Mouse (Mus musculus) liver, embryonic 14.5 days (tissue): ENCODE data around the gene Sirt4.
"Not testable (repeated sequence)": the region's sequence is repeated elsewhere in the genome, so short reads cannot be mapped to it uniquely, and the experiment has no call there.

Source experiments
- CTCF ChIP-seq: IDR thresholded peaks from 2 replicates; pipeline ENCODE4 v1.5.1; 2016; ENCODE audit warnings: antibody characterized with exemption, low read depth, control low read depth
- EP300 ChIP-seq: IDR thresholded peaks from 2 replicates; pipeline ENCODE4 v1.6.1; 2016; ENCODE audit warnings: antibody characterized with exemption, low read depth

DNA sequence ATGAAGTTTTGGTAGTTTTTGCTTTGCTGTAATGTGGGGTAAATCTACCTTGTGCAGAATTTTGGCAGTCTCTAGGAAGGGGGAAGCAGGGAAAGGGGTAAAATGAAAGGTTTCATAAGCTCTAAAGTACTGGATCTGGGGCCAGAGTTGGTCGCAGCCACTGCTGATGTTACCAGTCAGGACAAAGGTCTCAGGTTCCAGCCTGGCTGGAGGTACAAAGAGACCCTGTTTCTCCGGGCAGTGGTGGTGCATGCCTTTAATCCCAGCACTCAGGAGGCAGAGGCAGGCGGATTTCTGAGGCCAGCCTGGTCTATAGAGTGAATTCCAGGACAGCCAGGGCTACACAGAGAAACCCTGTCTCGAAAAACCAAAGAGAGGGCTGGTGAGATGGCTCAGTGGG is 21.1 kb upstream of the Sirt4 start:
- not testable (repeated sequence) for TF ChIP-seq CTCF, EP300
